Mouse (Mus musculus): ENCODE results near the gene Adat1. TPM values are rescaled to one million over a fixed set of nuclear protein-coding genes. Genes with fewer than 3 reads are reported as not detected.
"Not testable (repeated sequence)": the region's sequence is repeated elsewhere in the genome, so short reads cannot be mapped to it uniquely, and the experiment has no call there.

The Adat1 gene
- polyA plus RNA-seq, 1 experiment from 2014 or later, result 13.9 TPM

DNA sequence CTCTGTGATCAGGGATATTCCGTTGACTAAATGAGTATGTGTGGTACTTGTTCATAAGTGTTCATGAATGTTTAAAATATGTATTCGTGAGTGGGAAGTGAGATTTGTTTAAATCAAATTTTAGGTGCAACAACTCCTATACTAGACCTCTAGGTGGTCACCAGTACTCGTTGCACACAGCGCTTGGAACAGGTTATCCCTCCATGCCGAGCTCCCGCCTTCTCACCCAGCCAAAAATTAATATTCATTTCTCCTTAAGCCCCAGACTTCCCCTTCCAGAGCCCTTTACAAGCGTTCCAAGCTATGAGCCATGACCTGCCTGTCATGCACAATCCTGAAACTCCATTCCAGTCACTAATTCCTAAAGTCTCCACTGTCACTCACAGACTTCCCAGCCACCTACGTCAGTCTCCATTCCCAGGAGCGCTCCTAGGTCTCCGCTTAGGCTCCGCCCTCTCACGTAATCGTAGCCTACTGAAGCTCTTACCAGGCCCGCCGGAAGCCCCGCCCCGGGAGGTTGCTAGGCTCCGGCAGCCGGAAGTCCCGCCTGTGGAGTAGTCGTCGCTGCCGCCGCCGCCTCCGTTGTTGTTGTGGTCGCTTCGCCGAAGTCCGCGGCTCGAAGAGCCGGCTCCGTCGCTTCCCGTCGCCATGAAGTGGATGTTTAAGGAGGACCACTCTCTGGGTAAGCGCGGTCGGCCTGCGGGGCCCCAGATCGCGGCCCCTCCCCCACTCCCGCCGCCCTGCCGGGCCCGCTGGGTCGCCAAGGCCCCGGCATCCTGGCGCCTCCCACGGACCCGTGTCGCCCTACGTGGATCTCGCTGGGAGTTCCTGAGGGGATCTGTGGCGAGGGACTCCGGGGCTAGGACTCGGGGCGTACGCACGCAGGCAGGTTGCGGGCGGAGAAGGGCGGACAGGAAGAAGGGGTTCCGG, 51.7 kb downstream of the Adat1 start, which contains the start of gene Gabarapl2:
Gene Gabarapl2 (plus strand): TSS at position 533 of the 930 bp plus-strand sequence.
- ATAC-seq (ENCODE audit: insufficient number of reproducible peaks, low FRiP score, low TSS enrichment, low read depth) (peak; percentile 97), DNase-seq (ENCODE audit: low spot score) (peak; percentile 97)
- Histone ChIP-seq H3K27ac (replicated peaks; ENCODE audit: low read depth, low read length) (0 out of 2 replicates have a peak within 1 kb of the TSS, but pooled peaks have one; percentile 62), H3K9ac (ENCODE audit: low read length) (peak within 1 kb of the TSS; percentile 61), H3K4me3 (ENCODE audit: low read depth, low read length) (peak within 1 kb of the TSS; percentile 78), H3K36me3 (ENCODE audit: control insufficient read depth, insufficient read depth, low read length) (peaks cover 2% of the 10 kb centered on the region; the same call in 1 of the 2 replicates), H3K9me3 (ENCODE audit: control insufficient read depth, low read length) (no peaks in the 10 kb centered on the region), H3K4me2 (ENCODE audit: low read depth, severe bottlenecking) (peak within 1 kb of the TSS; percentile 92), H3K4me1 (ENCODE audit: control insufficient read depth, insufficient read depth, low read length) (peaks cover 9% of the 10 kb centered on the region), H3K27me3 (ENCODE audit: control insufficient read depth, insufficient read depth, low read length) (no peaks in the 10 kb centered on the region)
- WGBS, result under 1% methylated on average over 65 of the region's 65 CpGs

DNA sequence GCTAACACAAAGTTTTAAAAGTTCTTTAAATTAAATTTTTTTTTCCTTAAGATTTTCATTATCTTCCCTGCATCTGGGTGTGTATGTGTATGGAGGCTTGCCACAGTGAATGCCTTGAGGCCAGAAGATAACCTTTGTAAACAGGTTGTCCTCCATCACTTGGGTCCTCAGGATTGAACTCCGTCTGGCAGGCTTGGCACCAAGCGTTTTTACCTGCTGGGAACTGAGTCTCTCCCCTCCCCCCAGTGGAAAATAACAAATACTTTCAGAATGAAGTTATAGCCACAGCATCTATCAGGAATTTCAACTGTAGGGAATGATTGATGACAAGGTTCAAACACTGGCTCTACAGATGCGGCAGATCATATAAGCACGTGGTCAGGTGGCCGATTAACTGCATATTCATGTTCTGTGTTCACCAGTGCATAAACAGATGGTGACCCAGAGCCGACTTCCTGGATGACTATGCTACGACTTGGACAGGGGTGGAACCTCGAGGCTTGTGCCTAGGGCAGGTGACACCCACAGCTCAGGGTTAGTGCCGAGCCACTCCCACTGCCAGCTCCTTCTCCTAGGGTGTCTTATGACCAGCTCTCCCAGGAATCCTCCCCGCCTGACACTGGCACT, 52.5 kb downstream of the Adat1 start:
- H3K36me3 ChIP-seq (ENCODE audit: control insufficient read depth, insufficient read depth, low read length), result no peaks in the 10 kb centered on the region
- peak overlapping the region; percentile 92 for H3K4me2 ChIP-seq (ENCODE audit: low read depth, severe bottlenecking)
- H3K27ac ChIP-seq (replicated peaks; ENCODE audit: low read depth, low read length), result no peak overlapping the region
- 14% methylated on average over 10 of the region's 10 CpGs for WGBS
- no peaks in the 10 kb centered on the region for H3K9me3 ChIP-seq (ENCODE audit: control insufficient read depth, low read length)
- no peaks in the 10 kb centered on the region for H3K27me3 ChIP-seq (ENCODE audit: control insufficient read depth, insufficient read depth, low read length)
- H3K4me3 ChIP-seq (ENCODE audit: low read depth, low read length), result peak overlapping the region; percentile 78
- ATAC-seq (ENCODE audit: insufficient number of reproducible peaks, low FRiP score, low TSS enrichment, low read depth), result peak; percentile 32; the same call in 1 of the 2 replicates
- H3K9ac ChIP-seq (ENCODE audit: low read length), result no peak overlapping the region
- peaks cover 9% of the 10 kb centered on the region for H3K4me1 ChIP-seq (ENCODE audit: control insufficient read depth, insufficient read depth, low read length)
- peak; percentile 38 for DNase-seq (ENCODE audit: low spot score)

- not testable (repeated sequence) for H3K4me3 ChIP-seq (ENCODE audit: low read depth, low read length); H3K4me1 ChIP-seq (ENCODE audit: control insufficient read depth, insufficient read depth, low read length); H3K9ac ChIP-seq (ENCODE audit: low read length); H3K27me3 ChIP-seq (ENCODE audit: control insufficient read depth, insufficient read depth, low read length); H3K36me3 ChIP-seq (ENCODE audit: control insufficient read depth, insufficient read depth, low read length); H3K9me3 ChIP-seq (ENCODE audit: control insufficient read depth, low read length); H3K27ac ChIP-seq (replicated peaks; ENCODE audit: low read depth, low read length); DNase-seq (ENCODE audit: low spot score); H3K4me2 ChIP-seq (ENCODE audit: low read depth, severe bottlenecking); ATAC-seq (ENCODE audit: insufficient number of reproducible peaks, low FRiP score, low TSS enrichment, low read depth)
- 89% methylated on average over 8 of the region's 9 CpGs for WGBS
These were observed 53.8 kb downstream of the Adat1 start for GRCm38 (mm10) chr8:111938076-111938985.

GRCm38 (mm10) chr8:111937184-111937583, 54.9 kb downstream of the Adat1 start:
- 71% methylated on average over 3 of the region's 3 CpGs for WGBS
- ATAC-seq (ENCODE audit: insufficient number of reproducible peaks, low FRiP score, low TSS enrichment, low read depth), result no peak

DNA sequence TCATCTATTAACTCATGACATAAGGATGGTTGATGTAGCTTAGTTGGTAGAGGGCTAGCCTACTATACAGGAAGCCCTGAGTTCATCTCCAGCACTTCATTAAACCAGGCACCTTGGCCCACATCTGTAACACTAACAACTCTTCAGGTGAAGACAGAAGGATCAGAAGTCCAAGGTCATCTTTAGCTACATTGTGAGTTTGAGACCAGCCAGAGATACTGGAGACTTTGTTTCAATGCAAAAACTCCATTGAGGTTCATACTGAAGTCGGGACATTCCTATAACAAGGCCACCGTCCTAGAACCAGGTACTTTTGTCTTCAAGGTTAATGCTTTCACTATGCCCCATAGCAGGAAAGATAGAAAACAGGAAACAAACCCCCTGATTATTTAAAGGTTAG, 57.9 kb downstream of the Adat1 start:
- H3K4me1 ChIP-seq (ENCODE audit: control insufficient read depth, insufficient read depth, low read length), result peaks cover 9% of the 10 kb centered on the region; the same call in 1 of the 2 replicates
- no peaks in the 10 kb centered on the region for H3K9me3 ChIP-seq (ENCODE audit: control insufficient read depth, low read length)
- H3K4me3 ChIP-seq (ENCODE audit: low read depth, low read length), result no peak overlapping the region
- DNase-seq (ENCODE audit: low spot score), result no peak
- H3K4me2 ChIP-seq (ENCODE audit: low read depth, severe bottlenecking), result no peak overlapping the region
- no peak overlapping the region for H3K9ac ChIP-seq (ENCODE audit: low read length)
- H3K27me3 ChIP-seq (ENCODE audit: control insufficient read depth, insufficient read depth, low read length), result no peaks in the 10 kb centered on the region
- no peaks in the 10 kb centered on the region for H3K36me3 ChIP-seq (ENCODE audit: control insufficient read depth, insufficient read depth, low read length)
- WGBS, result 90% methylated on average over 2 of the region's 2 CpGs
- no peak for ATAC-seq (ENCODE audit: insufficient number of reproducible peaks, low FRiP score, low TSS enrichment, low read depth)
- no peak overlapping the region for H3K27ac ChIP-seq (replicated peaks; ENCODE audit: low read depth, low read length)

More at GRCm38 (mm10) chr8:111937184-111937583, 54.9 kb downstream of the Adat1 start:
- Histone ChIP-seq H3K27me3 (ENCODE audit: control insufficient read depth, insufficient read depth, low read length) (no peaks in the 10 kb centered on the region), H3K4me1 (ENCODE audit: control insufficient read depth, insufficient read depth, low read length) (peaks cover 11% of the 10 kb centered on the region), H3K4me3 (ENCODE audit: low read depth, low read length) (no peak overlapping the region), H3K9me3 (ENCODE audit: control insufficient read depth, low read length) (no peaks in the 10 kb centered on the region), H3K4me2 (ENCODE audit: low read depth, severe bottlenecking) (no peak overlapping the region), H3K27ac (replicated peaks; ENCODE audit: low read depth, low read length) (no peak overlapping the region), H3K9ac (ENCODE audit: low read length) (no peak overlapping the region), H3K36me3 (ENCODE audit: control insufficient read depth, insufficient read depth, low read length) (no peaks in the 10 kb centered on the region)
- no peak for DNase-seq (ENCODE audit: low spot score)

GRCm38 (mm10) chr8:111933348-111934076, 58.6 kb downstream of the Adat1 start, which contains the start of gene Tmem231:
Gene Tmem231, minus strand, starts transcription at chr8:111933881.
- no peaks in the 10 kb centered on the region for H3K36me3 ChIP-seq (ENCODE audit: control insufficient read depth, insufficient read depth, low read length)
- peak within 1 kb of the TSS; percentile 89 for H3K4me2 ChIP-seq (ENCODE audit: low read depth, severe bottlenecking)
- peak within 1 kb of the TSS; percentile 86 for H3K27ac ChIP-seq (replicated peaks; ENCODE audit: low read depth, low read length)
- peaks cover 9% of the 10 kb centered on the region; the same call in 1 of the 2 replicates for H3K4me1 ChIP-seq (ENCODE audit: control insufficient read depth, insufficient read depth, low read length)
- DNase-seq (ENCODE audit: low spot score) (peak; percentile 90), ATAC-seq (ENCODE audit: insufficient number of reproducible peaks, low FRiP score, low TSS enrichment, low read depth) (peak; percentile 97)
- peak within 1 kb of the TSS; percentile 70 for H3K4me3 ChIP-seq (ENCODE audit: low read depth, low read length)
- no peaks in the 10 kb centered on the region for H3K9me3 ChIP-seq (ENCODE audit: control insufficient read depth, low read length)
- no peaks in the 10 kb centered on the region for H3K27me3 ChIP-seq (ENCODE audit: control insufficient read depth, insufficient read depth, low read length)
- WGBS, result under 1% methylated on average over 51 of the region's 53 CpGs
- H3K9ac ChIP-seq (ENCODE audit: low read length), result peak within 1 kb of the TSS; percentile 85

DNA sequence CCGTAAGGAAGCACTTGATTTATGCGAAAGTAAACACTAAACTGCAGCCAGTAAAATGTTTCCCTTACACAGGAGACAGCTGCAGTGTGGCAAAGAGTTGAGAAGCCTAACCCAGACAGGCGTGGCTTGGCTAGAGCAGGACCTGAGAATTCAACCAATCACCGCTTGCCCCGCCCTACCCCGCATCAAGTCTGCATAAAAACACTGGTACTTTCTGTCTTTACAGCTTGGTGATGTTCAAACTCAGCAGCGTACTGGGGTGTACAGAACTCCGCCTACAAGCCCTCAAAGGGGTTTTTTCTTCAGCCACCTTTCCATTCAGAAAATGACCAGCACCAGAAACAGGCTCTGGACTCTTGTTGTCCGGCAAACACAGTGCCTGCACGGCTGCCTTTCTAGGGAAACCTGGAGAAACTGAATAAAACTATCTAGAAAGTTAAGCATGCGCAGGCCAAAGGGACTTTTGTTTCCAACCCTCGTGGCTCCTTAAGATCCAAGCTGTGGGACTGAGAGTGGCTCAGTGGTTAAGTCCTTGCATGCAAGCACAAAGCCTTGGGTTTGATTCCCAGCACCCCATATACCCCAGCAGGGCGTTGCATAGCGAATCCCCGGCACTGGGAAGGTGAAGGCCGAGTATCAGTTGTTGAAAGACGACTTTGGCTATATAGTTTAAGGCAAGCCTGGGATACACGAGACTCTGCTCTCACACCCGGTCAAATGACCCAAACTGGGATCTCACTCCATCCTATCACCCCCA, 59.3 kb downstream of the Adat1 start:
- Histone ChIP-seq H3K9ac (ENCODE audit: low read length) (peak overlapping the region; percentile 85), H3K27ac (replicated peaks; ENCODE audit: low read depth, low read length) (peak overlapping the region; percentile 86), H3K27me3 (ENCODE audit: control insufficient read depth, insufficient read depth, low read length) (no peaks in the 10 kb centered on the region), H3K4me3 (ENCODE audit: low read depth, low read length) (peak overlapping the region; percentile 70), H3K9me3 (ENCODE audit: control insufficient read depth, low read length) (no peaks in the 10 kb centered on the region), H3K4me1 (ENCODE audit: control insufficient read depth, insufficient read depth, low read length) (peaks cover 9% of the 10 kb centered on the region; the same call in 1 of the 2 replicates), H3K36me3 (ENCODE audit: control insufficient read depth, insufficient read depth, low read length) (no peaks in the 10 kb centered on the region), H3K4me2 (ENCODE audit: low read depth, severe bottlenecking) (peak overlapping the region; percentile 89)
- 28% methylated on average over 19 of the region's 19 CpGs for WGBS
- ATAC-seq (ENCODE audit: insufficient number of reproducible peaks, low FRiP score, low TSS enrichment, low read depth), result peak; percentile 40; the same call in 1 of the 2 replicates
- DNase-seq (ENCODE audit: low spot score), result peak; percentile 58
